Mouse (Mus musculus): ENCODE data around the gene Spata2l. TPM values are rescaled to one million over a fixed set of nuclear protein-coding genes. Genes with fewer than 3 reads are reported as not detected.
"Not testable (repeated sequence)": the region's sequence is repeated elsewhere in the genome, so short reads cannot be mapped to it uniquely, and the experiment has no call there.

Spata2l gene
- total RNA-seq (2021) (10 to 100 TPM; 12.3 to 15.6 TPM), polyA plus RNA-seq (2012; rRNA removed) (37.1 and 62.5 TPM in 2 replicates)
- long read RNA-seq, transcript Spata2l-201 (3 exons, 2,380 nt) = minor isoform, 7 of 28 reads
- long read RNA-seq, transcript Spata2l-202 (2 exons, 2,707 nt) = major isoform, 11 of 28 reads
- long read RNA-seq, partial matches to known transcripts = 0 of 28 reads
- long read RNA-seq, other reads (novel, unspliced or antisense) = 10 of 28 reads

GRCm38 (mm10) chr8:123235520-123236497, at the start of gene Spata2l:
Spata2l (minus strand) TSS chr8:123236233.
- peak; percentile 93 for DNase-seq

- DNase-seq = no peak
These were observed 48.5 kb upstream of the Spata2l start for GRCm38 (mm10) chr8:123284493-123284892.

- DNase-seq = no peak
These were observed 48.0 kb upstream of the Spata2l start for GRCm38 (mm10) chr8:123283991-123284390.

GRCm38 (mm10) chr8:123282994-123283393, 47.0 kb upstream of the Spata2l start:
- DNase-seq = not testable (repeated sequence)

- DNase-seq = no peak
These were observed 44.5 kb upstream of the Spata2l start for GRCm38 (mm10) chr8:123280302-123281094.

- no peak for DNase-seq
These were observed 43.8 kb upstream of the Spata2l start for GRCm38 (mm10) chr8:123279828-123280227.

GRCm38 (mm10) chr8:123278445-123278844, 42.4 kb upstream of the Spata2l start:
- DNase-seq = no peak

GRCm38 (mm10) chr8:123275096-123275495, 39.1 kb upstream of the Spata2l start:
- DNase-seq = peak; percentile 48

- DNase-seq = no peak
These were observed 38.4 kb upstream of the Spata2l start for GRCm38 (mm10) chr8:123274447-123274846.

GRCm38 (mm10) chr8:123271901-123272300, 35.9 kb upstream of the Spata2l start:
- DNase-seq = no peak

- no peak for DNase-seq
These were observed 35.1 kb upstream of the Spata2l start for GRCm38 (mm10) chr8:123271147-123271546.

- no peak for DNase-seq
These were observed 32.1 kb upstream of the Spata2l start for GRCm38 (mm10) chr8:123267926-123268656.

- peak; percentile 61 for DNase-seq
These were observed 21.6 kb upstream of the Spata2l start for GRCm38 (mm10) chr8:123257593-123257992.

- no peak for DNase-seq
These were observed 21.1 kb upstream of the Spata2l start for GRCm38 (mm10) chr8:123257114-123257513.

GRCm38 (mm10) chr8:123255170-123255569, 19.1 kb upstream of the Spata2l start:
- no peak for DNase-seq

- peak; percentile 93 for DNase-seq
These were observed 18.3 kb upstream of the Spata2l start, which contains the start of the genes Zfp276 and Vps9d1 for GRCm38 (mm10) chr8:123254099-123254885. Zfp276 (plus strand) TSS chr8:123254195. Vps9d1 (minus strand) TSS chr8:123254348.

- DNase-seq = no peak
These were observed 17.5 kb upstream of the Spata2l start for GRCm38 (mm10) chr8:123253451-123254098.

- DNase-seq = no peak
These were observed 16.9 kb upstream of the Spata2l start for GRCm38 (mm10) chr8:123252925-123253324.

GRCm38 (mm10) chr8:123250940-123251339, 14.9 kb upstream of the Spata2l start:
- no peak for DNase-seq

- DNase-seq = no peak
These were observed 12.6 kb upstream of the Spata2l start for GRCm38 (mm10) chr8:123248596-123248995.

All from adrenal gland, adult 2 months (tissue).